Mouse (Mus musculus): ENCODE results near the gene Tti1. TPM values are rescaled to one million over a fixed set of nuclear protein-coding genes. Genes with fewer than 3 reads are reported as not detected.
A peak's percentile ranks its signal among the peaks of the same experiment; 100 is the strongest.

Gene Tti1
- polyA plus RNA-seq, 1 experiment from 2014 or later = 16.4 TPM

GRCm38 (mm10) chr2:157991026-157991425, 37.2 kb downstream of the Tti1 start:
- Histone ChIP-seq H3K9me3 (ENCODE audit: control insufficient read depth, low read length) (no peaks in the 10 kb centered on the region), H3K36me3 (ENCODE audit: control insufficient read depth, insufficient read depth, low read length) (peaks cover 6% of the 10 kb centered on the region; the same call in 1 of the 2 replicates), H3K4me3 (ENCODE audit: low read length) (no peak overlapping the region), H3K27me3 (replicated peaks; ENCODE audit: control insufficient read depth, insufficient read depth, low read length) (no peaks in the 10 kb centered on the region), H3K9ac (ENCODE audit: low read depth, low read length) (no peak overlapping the region; the same call in 1 of the 2 replicates), H3K4me1 (ENCODE audit: control insufficient read depth, insufficient read depth, low read depth, low read length) (peaks cover 19% of the 10 kb centered on the region), H3K4me2 (ENCODE audit: low read length) (no peak overlapping the region), H3K27ac (ENCODE audit: low read depth, low read length) (no peak overlapping the region)
- ATAC-seq = no peak
- 54% methylated on average over 6 of the region's 6 CpGs for WGBS

DNA sequence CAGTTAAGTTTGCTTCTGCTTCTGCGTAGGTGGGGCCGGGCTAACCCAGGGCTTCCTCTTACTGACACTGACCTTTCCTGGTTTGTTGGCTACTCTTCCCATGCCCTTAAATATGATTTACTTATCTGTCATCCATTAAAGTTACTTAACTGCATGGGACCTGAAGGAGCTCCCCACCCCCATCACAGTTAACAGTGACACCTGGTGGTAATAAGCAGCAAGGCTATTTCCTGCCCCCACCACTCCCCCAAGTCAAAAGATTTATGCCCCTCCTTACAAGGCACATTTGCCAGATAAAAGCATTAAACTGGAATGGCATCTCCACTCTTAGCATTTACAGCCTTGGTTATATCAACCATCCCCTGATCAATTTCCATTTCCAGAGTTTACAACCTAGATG, 38.3 kb downstream of the Tti1 start:
- Histone ChIP-seq H3K36me3 (ENCODE audit: control insufficient read depth, insufficient read depth, low read length) (peaks cover 6% of the 10 kb centered on the region; the same call in 1 of the 2 replicates), H3K27me3 (replicated peaks; ENCODE audit: control insufficient read depth, insufficient read depth, low read length) (no peaks in the 10 kb centered on the region), H3K4me2 (ENCODE audit: low read length) (no peak overlapping the region), H3K9ac (ENCODE audit: low read depth, low read length) (no peak overlapping the region), H3K4me3 (ENCODE audit: low read length) (no peak overlapping the region), H3K9me3 (ENCODE audit: control insufficient read depth, low read length) (no peaks in the 10 kb centered on the region), H3K4me1 (ENCODE audit: control insufficient read depth, insufficient read depth, low read depth, low read length) (peaks cover 24% of the 10 kb centered on the region), H3K27ac (ENCODE audit: low read depth, low read length) (no peak overlapping the region)
- ATAC-seq = no peak
- 91% methylated on average over 2 of the region's 2 CpGs for WGBS

DNA sequence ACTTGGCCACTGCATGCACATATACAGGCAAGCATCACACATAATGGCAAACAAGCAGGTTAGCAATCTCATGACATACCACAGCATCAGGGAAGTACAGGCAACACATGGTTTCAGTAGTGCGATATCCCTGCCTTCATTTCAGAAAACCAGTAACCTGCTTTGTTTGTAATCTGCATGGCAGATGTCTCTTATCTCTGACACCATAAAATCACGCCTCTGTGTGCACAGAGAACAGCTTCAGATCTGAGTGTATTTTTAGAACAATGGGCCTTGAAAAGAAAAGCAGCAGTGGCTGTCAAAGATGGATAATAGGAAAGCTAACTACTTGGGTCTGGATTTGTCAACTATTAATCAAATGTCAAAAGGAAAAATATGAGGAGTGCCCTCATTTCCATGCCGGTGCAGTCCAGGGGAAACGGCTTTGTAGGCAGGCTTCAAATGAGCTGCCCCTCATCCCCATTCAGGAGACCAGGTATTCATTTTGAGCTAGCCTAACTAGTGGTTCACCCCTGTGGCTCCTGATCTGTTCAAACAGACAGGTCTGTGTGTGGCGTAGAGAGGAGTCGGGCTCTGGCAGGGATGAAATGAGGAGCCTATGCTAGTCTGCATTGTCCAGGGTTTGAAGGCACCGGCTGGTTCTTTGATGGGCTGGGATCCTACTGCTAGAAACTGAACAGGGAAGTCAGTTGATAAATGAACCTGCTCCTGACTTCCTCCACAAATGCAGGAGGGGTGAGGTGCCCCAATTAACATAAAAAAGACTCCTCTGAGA, 39.6 kb downstream of the Tti1 start:
- no peaks in the 10 kb centered on the region for H3K9me3 ChIP-seq (ENCODE audit: control insufficient read depth, low read length)
- no peak overlapping the region for H3K4me3 ChIP-seq (ENCODE audit: low read length)
- no peak overlapping the region for H3K9ac ChIP-seq (ENCODE audit: low read depth, low read length)
- H3K4me1 ChIP-seq (ENCODE audit: control insufficient read depth, insufficient read depth, low read depth, low read length) = peaks cover 24% of the 10 kb centered on the region
- WGBS = 44% methylated on average over 7 of the region's 7 CpGs
- H3K4me2 ChIP-seq (ENCODE audit: low read length) = no peak overlapping the region
- peak overlapping the region; percentile 48 for H3K27ac ChIP-seq (ENCODE audit: low read depth, low read length)
- ATAC-seq = no peak
- peaks cover 6% of the 10 kb centered on the region; the same call in 1 of the 2 replicates for H3K36me3 ChIP-seq (ENCODE audit: control insufficient read depth, insufficient read depth, low read length)
- H3K27me3 ChIP-seq (replicated peaks; ENCODE audit: control insufficient read depth, insufficient read depth, low read length) = no peaks in the 10 kb centered on the region

GRCm38 (mm10) chr2:157986235-157986634, 42.0 kb downstream of the Tti1 start:
- H3K27ac ChIP-seq (ENCODE audit: low read depth, low read length) = peak overlapping the region; percentile 46; the same call in 1 of the 2 replicates
- WGBS = 68% methylated on average over 6 of the region's 6 CpGs
- peaks cover 24% of the 10 kb centered on the region for H3K4me1 ChIP-seq (ENCODE audit: control insufficient read depth, insufficient read depth, low read depth, low read length)

DNA sequence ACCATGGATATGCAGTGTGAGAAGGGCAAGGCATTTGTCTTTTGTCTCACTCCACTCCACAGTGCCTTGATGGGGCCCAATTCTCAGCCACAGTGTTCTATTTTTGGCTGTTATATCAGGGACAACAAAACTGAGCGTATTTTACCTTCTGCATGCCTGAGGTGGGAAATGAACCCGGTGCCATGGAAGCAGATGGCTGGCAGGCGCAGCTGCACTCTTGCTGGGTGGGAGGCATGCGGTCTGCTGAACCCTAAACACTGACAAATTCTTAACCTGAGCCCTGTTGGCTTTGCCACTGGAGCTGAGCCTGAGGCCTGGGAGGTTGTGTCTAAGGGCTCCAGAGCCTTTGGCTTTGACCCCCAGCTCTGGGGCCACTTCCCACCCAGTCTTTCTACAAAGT, 42.6 kb downstream of the Tti1 start:
- Histone ChIP-seq H3K9ac (ENCODE audit: low read depth, low read length) (no peak overlapping the region), H3K27me3 (replicated peaks; ENCODE audit: control insufficient read depth, insufficient read depth, low read length) (no peaks in the 10 kb centered on the region), H3K4me3 (ENCODE audit: low read length) (no peak overlapping the region), H3K4me1 (ENCODE audit: control insufficient read depth, insufficient read depth, low read depth, low read length) (peaks cover 24% of the 10 kb centered on the region), H3K36me3 (ENCODE audit: control insufficient read depth, insufficient read depth, low read length) (no peaks in the 10 kb centered on the region), H3K27ac (ENCODE audit: low read depth, low read length) (peak overlapping the region; percentile 1; the same call in 1 of the 2 replicates), H3K4me2 (ENCODE audit: low read length) (no peak overlapping the region), H3K9me3 (ENCODE audit: control insufficient read depth, low read length) (no peaks in the 10 kb centered on the region)
- WGBS = 74% methylated on average over 4 of the region's 4 CpGs
- ATAC-seq = no peak

More at GRCm38 (mm10) chr2:157986235-157986634, 42.0 kb downstream of the Tti1 start:
- Histone ChIP-seq H3K9me3 (ENCODE audit: control insufficient read depth, low read length) (no peaks in the 10 kb centered on the region), H3K9ac (ENCODE audit: low read depth, low read length) (no peak overlapping the region), H3K27me3 (replicated peaks; ENCODE audit: control insufficient read depth, insufficient read depth, low read length) (no peaks in the 10 kb centered on the region), H3K36me3 (ENCODE audit: control insufficient read depth, insufficient read depth, low read length) (no peaks in the 10 kb centered on the region), H3K4me3 (ENCODE audit: low read length) (no peak overlapping the region), H3K4me2 (ENCODE audit: low read length) (no peak overlapping the region)
- ATAC-seq = 0 out of 2 replicates have a peak, but pooled peaks have one; percentile 13

DNA sequence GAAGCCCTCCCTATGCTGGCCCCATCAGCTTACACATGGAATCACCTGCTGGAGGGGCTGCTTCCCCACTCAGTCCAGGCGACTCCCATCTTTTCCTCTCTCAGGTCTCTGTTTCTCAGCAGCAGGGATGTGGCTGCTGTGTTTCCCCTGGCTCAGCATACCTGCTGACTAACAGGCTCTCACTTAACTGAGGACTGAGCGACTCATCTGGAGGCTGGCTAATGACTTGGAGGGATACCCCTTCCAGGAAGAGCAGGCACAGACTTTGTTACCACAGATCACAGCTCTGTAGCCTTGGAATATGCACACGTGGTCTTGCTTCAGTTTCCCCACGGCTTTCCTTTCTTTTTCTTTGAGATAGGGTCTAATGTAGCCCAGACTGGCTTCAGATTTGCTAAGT, 45.0 kb downstream of the Tti1 start:
- no peaks in the 10 kb centered on the region for H3K27me3 ChIP-seq (replicated peaks; ENCODE audit: control insufficient read depth, insufficient read depth, low read length)
- WGBS = 90% methylated on average over 4 of the region's 4 CpGs
- H3K27ac ChIP-seq (ENCODE audit: low read depth, low read length) = no peak overlapping the region
- ATAC-seq = no peak
- H3K4me1 ChIP-seq (ENCODE audit: control insufficient read depth, insufficient read depth, low read depth, low read length) = peaks cover 13% of the 10 kb centered on the region
- H3K4me2 ChIP-seq (ENCODE audit: low read length) = no peak overlapping the region
- H3K9me3 ChIP-seq (ENCODE audit: control insufficient read depth, low read length) = no peaks in the 10 kb centered on the region
- H3K36me3 ChIP-seq (ENCODE audit: control insufficient read depth, insufficient read depth, low read length) = no peaks in the 10 kb centered on the region
- H3K9ac ChIP-seq (ENCODE audit: low read depth, low read length) = no peak overlapping the region
- no peak overlapping the region for H3K4me3 ChIP-seq (ENCODE audit: low read length)

GRCm38 (mm10) chr2:157982727-157983126, 45.5 kb downstream of the Tti1 start:
- H3K36me3 ChIP-seq (ENCODE audit: control insufficient read depth, insufficient read depth, low read length) = no peaks in the 10 kb centered on the region

GRCm38 (mm10) chr2:157979241-157979640, 49.0 kb downstream of the Tti1 start:
- Histone ChIP-seq H3K9me3 (ENCODE audit: control insufficient read depth, low read length) (no peaks in the 10 kb centered on the region), H3K4me1 (ENCODE audit: control insufficient read depth, insufficient read depth, low read depth, low read length) (peaks cover 12% of the 10 kb centered on the region), H3K27me3 (replicated peaks; ENCODE audit: control insufficient read depth, insufficient read depth, low read length) (no peaks in the 10 kb centered on the region), H3K4me2 (ENCODE audit: low read length) (no peak overlapping the region), H3K27ac (ENCODE audit: low read depth, low read length) (no peak overlapping the region), H3K36me3 (ENCODE audit: control insufficient read depth, insufficient read depth, low read length) (no peaks in the 10 kb centered on the region), H3K9ac (ENCODE audit: low read depth, low read length) (no peak overlapping the region), H3K4me3 (ENCODE audit: low read length) (no peak overlapping the region)
- no peak for ATAC-seq
- 79% methylated on average over 5 of the region's 5 CpGs for WGBS

More at GRCm38 (mm10) chr2:157982727-157983126, 45.5 kb downstream of the Tti1 start:
- Histone ChIP-seq H3K4me2 (ENCODE audit: low read length) (no peak overlapping the region), H3K4me1 (ENCODE audit: control insufficient read depth, insufficient read depth, low read depth, low read length) (peaks cover 12% of the 10 kb centered on the region), H3K27ac (ENCODE audit: low read depth, low read length) (no peak overlapping the region), H3K27me3 (replicated peaks; ENCODE audit: control insufficient read depth, insufficient read depth, low read length) (no peaks in the 10 kb centered on the region), H3K9ac (ENCODE audit: low read depth, low read length) (no peak overlapping the region), H3K9me3 (ENCODE audit: control insufficient read depth, low read length) (no peaks in the 10 kb centered on the region), H3K4me3 (ENCODE audit: low read length) (no peak overlapping the region)
- WGBS = 96% methylated on average over 3 of the region's 3 CpGs
- ATAC-seq = no peak

- Histone ChIP-seq H3K4me2 (ENCODE audit: low read length) (peak overlapping the region; percentile 45), H3K4me3 (ENCODE audit: low read length) (no peak overlapping the region), H3K36me3 (ENCODE audit: control insufficient read depth, insufficient read depth, low read length) (no peaks in the 10 kb centered on the region), H3K4me1 (ENCODE audit: control insufficient read depth, insufficient read depth, low read depth, low read length) (peaks cover 12% of the 10 kb centered on the region), H3K9me3 (ENCODE audit: control insufficient read depth, low read length) (no peaks in the 10 kb centered on the region), H3K27ac (ENCODE audit: low read depth, low read length) (peak overlapping the region; percentile 59), H3K27me3 (replicated peaks; ENCODE audit: control insufficient read depth, insufficient read depth, low read length) (no peaks in the 10 kb centered on the region), H3K9ac (ENCODE audit: low read depth, low read length) (peak overlapping the region; percentile 48; the same call in 1 of the 2 replicates)
- no peak for ATAC-seq
- 4% methylated on average over 7 of the region's 7 CpGs for WGBS
Measured at GRCm38 (mm10) chr2:157975595-157975994, 52.6 kb downstream of the Tti1 start.

Data from hindbrain, embryonic 16.5 days (tissue).